In genomic region chr4:85325454-85325853, GRCm38 (mm10) we compare ENCODE assay signal across 14 mouse cellular contexts.
DNase-seq lines count a peak whose midpoint lies in the region; ATAC-seq and TF ChIP-seq lines count a peak whose summit lies in the region.
"Had no signal": no experiment of that assay in that cellular context is flagged by ENCODE, and none has a peak within 500 bp of the region (broad histone marks: within the 10 kb centered on the region; RNA-seq: fewer than 3 reads in every experiment).

No protein-coding gene starts in this region.

- no peaks in the 10 kb centered on the region for H3K9me3 ChIP-seq in midbrain, postnatal 0 days (ENCODE audit: low read length)
- no peaks in the 10 kb centered on the region for H3K9me3 ChIP-seq in midbrain, embryonic 10.5 days (replicated peaks)
- no peaks in the 10 kb centered on the region for H3K9me3 ChIP-seq in intestine, postnatal 0 days (ENCODE audit: control insufficient read depth)
- H3K9me3 ChIP-seq in midbrain, embryonic 14.5 days (ENCODE audit: control insufficient read depth, low read length), result no peaks in the 10 kb centered on the region
- H3K9me3 ChIP-seq: embryonic facial prominence, embryonic 12.5 days; limb, embryonic 15.5 days; neural tube, embryonic 12.5 days had no signal

- peak; percentile 54 for DNase-seq in cerebellum, adult 9-11 months
- no peak for DNase-seq in cerebellum, adult 8-10 months
- DNase-seq in midbrain, postnatal 0 days (ENCODE audit: low spot score), result peak; percentile 15
- no peak for DNase-seq in midbrain, embryonic 10.5 days (ENCODE audit: low spot score)
- peak; percentile 61 to 73 for DNase-seq in left cerebral cortex, adult 18-20 months (ENCODE audit: low spot score in 2 of 2)
- peak; percentile 72 to 80 for DNase-seq in right cerebral cortex, postnatal 36 days (ENCODE audit: low spot score in 2 of 2)
- no peak for DNase-seq in midbrain, embryonic 14.5 days
- DNase-seq: cerebellum, adult 9-10 months; gastrocnemius, adult 2 months; thymus, adult 18-20 months had no signal

- no peaks in the 10 kb centered on the region for H3K27me3 ChIP-seq in midbrain, postnatal 0 days (ENCODE audit: insufficient read depth, low read length)
- H3K27me3 ChIP-seq in midbrain, embryonic 10.5 days (ENCODE audit: low read depth, poor library complexity, severe bottlenecking), result no peaks in the 10 kb centered on the region
- no peaks in the 10 kb centered on the region for H3K27me3 ChIP-seq in intestine, postnatal 0 days (replicated peaks; ENCODE audit: control insufficient read depth, insufficient read depth, low read length)
- no peaks in the 10 kb centered on the region for H3K27me3 ChIP-seq in midbrain, embryonic 14.5 days (ENCODE audit: control insufficient read depth, insufficient read depth, low read length)
- H3K27me3 ChIP-seq: embryonic facial prominence, embryonic 12.5 days; limb, embryonic 15.5 days; neural tube, embryonic 12.5 days had no signal

- TF ChIP-seq CTCF in midbrain, postnatal 0 days (IDR thresholded peaks at IDR 0.05), result no peak
- TF ChIP-seq CTCF in intestine, postnatal 0 days (IDR thresholded peaks at IDR 0.05; ENCODE audit: low read depth), result no peak

- no peak for ATAC-seq in midbrain, postnatal 0 days (ENCODE audit: low FRiP score)
- no peak for ATAC-seq in intestine, postnatal 0 days
- ATAC-seq in midbrain, embryonic 14.5 days (ENCODE audit: low FRiP score, low TSS enrichment), result no peak

- no peak overlapping the region for H3K27ac ChIP-seq in midbrain, postnatal 0 days (ENCODE audit: low read depth, low read length)
- H3K27ac ChIP-seq in midbrain, embryonic 10.5 days (replicated peaks), result no peak overlapping the region
- H3K27ac ChIP-seq in intestine, postnatal 0 days (ENCODE audit: low read depth, low read length), result no peak overlapping the region
- no peak overlapping the region for H3K27ac ChIP-seq in midbrain, embryonic 14.5 days (replicated peaks; ENCODE audit: low read depth, low read length)
- H3K27ac ChIP-seq: embryonic facial prominence, embryonic 12.5 days; limb, embryonic 15.5 days; neural tube, embryonic 12.5 days had no signal

- no peak overlapping the region for H3K4me3 ChIP-seq in midbrain, postnatal 0 days (ENCODE audit: low read depth, low read length)
- no peak overlapping the region for H3K4me3 ChIP-seq in midbrain, embryonic 10.5 days
- no peak overlapping the region for H3K4me3 ChIP-seq in intestine, postnatal 0 days (ENCODE audit: low read depth, low read length)
- no peak overlapping the region for H3K4me3 ChIP-seq in midbrain, embryonic 14.5 days (replicated peaks; ENCODE audit: low read depth, low read length)
- H3K4me3 ChIP-seq: embryonic facial prominence, embryonic 12.5 days; gastrocnemius, adult 2 months; limb, embryonic 15.5 days; neural tube, embryonic 12.5 days had no signal

- H3K36me3 ChIP-seq in midbrain, postnatal 0 days (ENCODE audit: insufficient read depth, low read length), result no peaks in the 10 kb centered on the region; the same call in 1 of the 2 replicates
- no peaks in the 10 kb centered on the region for H3K36me3 ChIP-seq in midbrain, embryonic 10.5 days
- no peaks in the 10 kb centered on the region for H3K36me3 ChIP-seq in intestine, postnatal 0 days (ENCODE audit: control insufficient read depth, insufficient read depth)
- H3K36me3 ChIP-seq in midbrain, embryonic 14.5 days (ENCODE audit: control insufficient read depth, insufficient read depth, low read length), result no peaks in the 10 kb centered on the region
- H3K36me3 ChIP-seq: embryonic facial prominence, embryonic 12.5 days; limb, embryonic 15.5 days; neural tube, embryonic 12.5 days had no signal

- no peak overlapping the region for H3K4me2 ChIP-seq in midbrain, postnatal 0 days (ENCODE audit: low read depth, low read length, poor library complexity, severe bottlenecking)
- no peak overlapping the region for H3K4me2 ChIP-seq in intestine, postnatal 0 days (replicated peaks; ENCODE audit: low read depth)
- H3K4me2 ChIP-seq in midbrain, embryonic 14.5 days (ENCODE audit: low read length), result no peak overlapping the region
- H3K4me2 ChIP-seq: embryonic facial prominence, embryonic 12.5 days; limb, embryonic 15.5 days; neural tube, embryonic 12.5 days had no signal

- 78% methylated on average over 6 of the region's 6 CpGs for WGBS in midbrain, postnatal 0 days
- 87% methylated on average over 6 of the region's 6 CpGs for WGBS in midbrain, embryonic 10.5 days
- WGBS in intestine, postnatal 0 days, result 73% methylated on average over 6 of the region's 6 CpGs
- WGBS in midbrain, embryonic 14.5 days, result 91% methylated on average over 6 of the region's 6 CpGs

- H3K4me1 ChIP-seq in midbrain, postnatal 0 days (ENCODE audit: insufficient read depth, low read length), result no peaks in the 10 kb centered on the region
- H3K4me1 ChIP-seq in midbrain, embryonic 10.5 days, result no peaks in the 10 kb centered on the region
- no peaks in the 10 kb centered on the region for H3K4me1 ChIP-seq in intestine, postnatal 0 days (replicated peaks; ENCODE audit: control insufficient read depth, insufficient read depth, low read length)
- H3K4me1 ChIP-seq in midbrain, embryonic 14.5 days (ENCODE audit: control insufficient read depth, insufficient read depth, low read length), result no peaks in the 10 kb centered on the region
- H3K4me1 ChIP-seq: embryonic facial prominence, embryonic 12.5 days; limb, embryonic 15.5 days; neural tube, embryonic 12.5 days had no signal

- H3K9ac ChIP-seq in midbrain, postnatal 0 days (replicated peaks; ENCODE audit: low read length, poor library complexity, severe bottlenecking), result no peak overlapping the region
- no peak overlapping the region for H3K9ac ChIP-seq in intestine, postnatal 0 days (ENCODE audit: low read depth, low read length)
- no peak overlapping the region for H3K9ac ChIP-seq in midbrain, embryonic 14.5 days (replicated peaks; ENCODE audit: low read length)
- H3K9ac ChIP-seq: embryonic facial prominence, embryonic 12.5 days; limb, embryonic 15.5 days; neural tube, embryonic 12.5 days had no signal

Comparison
In these comparisons a context has a peak if more than half of its experiments do, and no peak if none do; other contexts are left out.
1. DNase-seq: peak in cerebellum, adult 9-11 months (single experiment), midbrain, postnatal 0 days (single experiment), left cerebral cortex, adult 18-20 months (2 of 2) and right cerebral cortex, postnatal 36 days (2 of 2); none in cerebellum, adult 8-10 months (single experiment), midbrain, embryonic 10.5 days (single experiment) and midbrain, embryonic 14.5 days (single experiment).